Mouse (Mus musculus) lung, postnatal 10 days (tissue): Measurements from ENCODE around the gene Cdh16.

Source experiments
- DNase-seq: peaks from one replicate; pipeline ENCODE4 v3.0.0; 2021

Gene Cdh16

DNA sequence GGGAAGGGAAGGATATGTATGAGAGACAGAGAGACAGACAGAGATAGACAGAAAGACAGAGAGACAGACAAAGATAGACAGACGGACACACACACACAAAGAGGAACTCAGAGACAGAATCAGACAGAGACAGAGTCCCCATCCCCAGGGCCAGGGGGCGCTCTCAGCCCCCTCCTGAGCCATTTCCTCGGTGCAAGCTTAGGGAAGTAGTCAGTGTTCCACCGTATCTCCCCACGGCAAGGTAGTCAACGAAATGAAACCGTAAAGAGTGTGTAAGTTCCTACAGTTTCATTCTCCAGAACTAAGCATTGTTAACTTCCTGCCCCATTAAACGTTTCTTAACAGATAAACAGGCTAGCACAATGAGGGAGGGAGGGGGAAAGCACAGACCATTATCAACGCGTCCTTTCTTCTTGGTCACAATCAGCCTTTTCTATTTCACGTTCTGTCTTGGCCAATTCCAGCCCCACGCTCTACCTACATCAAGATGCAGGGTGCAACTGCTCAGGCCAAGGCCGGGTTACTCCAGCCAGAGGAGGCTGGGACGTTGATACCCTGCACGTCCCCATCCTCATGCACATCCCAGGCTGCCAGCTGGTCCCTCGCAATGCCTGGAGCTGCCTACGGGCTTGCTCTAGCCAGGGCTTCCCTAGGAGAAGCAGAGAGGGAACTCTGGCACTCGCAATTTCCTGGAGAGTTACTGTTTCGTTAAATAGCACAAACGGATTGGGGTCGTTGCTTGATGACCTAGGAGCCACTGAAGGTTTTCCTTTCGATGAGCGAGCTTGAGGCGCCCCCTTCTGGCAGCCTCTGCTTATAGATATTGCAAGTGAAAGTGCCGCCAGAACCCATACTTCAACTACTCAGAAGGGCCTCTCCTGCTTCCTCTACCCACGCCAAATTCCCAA is 53.5 kb downstream of the Cdh16 start:
- peak; percentile 90 for DNase-seq

DNA sequence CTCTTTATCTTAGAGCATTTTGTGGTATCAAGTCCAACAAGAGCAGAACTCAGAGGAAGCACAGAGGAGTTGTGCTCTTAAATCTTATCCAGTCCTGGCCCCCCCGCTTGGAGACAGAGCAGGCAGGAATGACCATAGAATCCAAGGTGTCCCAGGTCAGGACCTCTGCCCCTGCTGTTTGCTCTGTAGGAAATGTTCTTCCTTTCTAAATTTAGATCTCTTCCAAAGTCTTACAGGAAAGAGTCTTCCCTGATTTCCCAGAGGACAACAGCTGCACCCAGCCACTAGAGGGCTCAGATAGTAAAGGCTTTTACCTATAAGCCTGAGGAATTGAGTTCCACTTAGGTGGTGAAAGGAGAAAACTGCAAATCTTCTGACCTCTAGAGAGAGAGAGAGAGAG is 54.6 kb downstream of the Cdh16 start:
- peak; percentile 50 for DNase-seq

DNA sequence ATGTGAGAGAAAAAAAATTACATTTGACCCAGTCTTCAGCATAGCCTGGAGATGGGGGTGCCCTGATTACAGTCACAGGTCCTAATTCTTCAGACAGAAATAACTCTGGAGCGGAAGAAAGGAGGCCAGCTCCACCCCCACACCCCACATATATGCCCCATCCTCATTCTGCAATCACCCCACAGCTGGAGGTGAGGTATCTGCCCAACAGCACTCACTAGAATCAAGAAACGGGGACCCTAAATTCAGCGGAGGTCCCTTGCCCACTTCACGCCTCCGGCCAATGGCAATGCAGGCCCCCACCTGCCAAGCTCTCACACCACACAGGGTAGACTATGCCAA is 58.8 kb downstream of the Cdh16 start:
- no peak for DNase-seq

- peak; percentile 92 for DNase-seq
Observed at GRCm38 (mm10) chr8:104564633-104565456, 59.4 kb downstream of the Cdh16 start.

GRCm38 (mm10) chr8:104560731-104561130 is 63.5 kb downstream of the Cdh16 start:
- no peak for DNase-seq

DNA sequence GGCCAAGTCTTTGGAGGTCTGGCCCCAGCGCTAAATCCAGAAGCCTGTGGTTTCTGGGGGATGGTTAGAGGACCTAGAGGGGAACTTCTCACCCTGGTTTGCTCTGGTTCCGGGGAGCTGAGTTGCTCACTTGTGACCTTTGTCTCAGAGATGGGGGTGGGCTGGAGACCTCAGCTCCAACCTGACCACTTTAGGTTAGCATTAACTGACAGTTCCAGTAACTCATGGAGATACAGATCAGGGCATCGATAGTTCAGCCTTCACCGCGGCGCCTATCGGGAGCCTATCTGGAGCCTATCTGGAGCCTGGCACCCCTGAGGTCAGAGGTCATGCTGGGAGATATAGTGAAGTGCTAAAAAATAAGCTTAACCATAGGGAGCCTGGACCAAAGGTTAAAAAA is 67.0 kb downstream of the Cdh16 start:
- DNase-seq: no peak

GRCm38 (mm10) chr8:104555191-104555590 is 69.0 kb downstream of the Cdh16 start:
- no peak for DNase-seq
